Mouse (Mus musculus): ENCODE measurements at regions not wholly inside any gene's neighbourhood (a gene's known extent, or its start where the extent isn't known, plus 50 kb on each side); places are given as distances from the start of the nearest gene placed in this dataset.

GRCm38 (mm10) chr13:28563585-28563984, 306.3 kb downstream of the Gm11361 start:
- Histone ChIP-seq H3K36me3 (ENCODE audit: insufficient read depth, low read length) (no peaks in the 10 kb centered on the region), H3K4me3 (ENCODE audit: low read length) (no peak overlapping the region), H3K4me1 (ENCODE audit: insufficient read depth, low read length) (no peaks in the 10 kb centered on the region), H3K9ac (replicated peaks; ENCODE audit: low read length) (no peak overlapping the region), H3K4me2 (ENCODE audit: low read depth, low read length) (no peak overlapping the region), H3K27ac (no peak overlapping the region), H3K9me3 (ENCODE audit: low read length) (no peaks in the 10 kb centered on the region), H3K27me3 (ENCODE audit: insufficient read depth, low read length) (no peaks in the 10 kb centered on the region)
- no peak for ATAC-seq
- TF ChIP-seq CTCF (IDR thresholded peaks at IDR 0.05; ENCODE audit: low read depth): no peak
- 93% methylated on average over 2 of the region's 2 CpGs for WGBS
- no peak for DNase-seq (ENCODE audit: low spot score)

- H3K9ac ChIP-seq (replicated peaks; ENCODE audit: low read length): no peak overlapping the region
- ATAC-seq (no peak), DNase-seq (ENCODE audit: low spot score) (no peak)
- no peak for TF ChIP-seq CTCF (IDR thresholded peaks at IDR 0.05; ENCODE audit: low read depth)
- H3K4me1 ChIP-seq (ENCODE audit: insufficient read depth, low read length): no peaks in the 10 kb centered on the region
- WGBS: 58% methylated on average over 2 of the region's 2 CpGs
- H3K9me3 ChIP-seq (ENCODE audit: low read length): no peaks in the 10 kb centered on the region
- H3K27me3 ChIP-seq (ENCODE audit: insufficient read depth, low read length): no peaks in the 10 kb centered on the region
- H3K27ac ChIP-seq: no peak overlapping the region
- H3K36me3 ChIP-seq (ENCODE audit: insufficient read depth, low read length): no peaks in the 10 kb centered on the region
- H3K4me2 ChIP-seq (ENCODE audit: low read depth, low read length): no peak overlapping the region
- no peak overlapping the region for H3K4me3 ChIP-seq (ENCODE audit: low read length)
Measured at GRCm38 (mm10) chr13:28560081-28560480, 302.8 kb downstream of the Gm11361 start.

DNA sequence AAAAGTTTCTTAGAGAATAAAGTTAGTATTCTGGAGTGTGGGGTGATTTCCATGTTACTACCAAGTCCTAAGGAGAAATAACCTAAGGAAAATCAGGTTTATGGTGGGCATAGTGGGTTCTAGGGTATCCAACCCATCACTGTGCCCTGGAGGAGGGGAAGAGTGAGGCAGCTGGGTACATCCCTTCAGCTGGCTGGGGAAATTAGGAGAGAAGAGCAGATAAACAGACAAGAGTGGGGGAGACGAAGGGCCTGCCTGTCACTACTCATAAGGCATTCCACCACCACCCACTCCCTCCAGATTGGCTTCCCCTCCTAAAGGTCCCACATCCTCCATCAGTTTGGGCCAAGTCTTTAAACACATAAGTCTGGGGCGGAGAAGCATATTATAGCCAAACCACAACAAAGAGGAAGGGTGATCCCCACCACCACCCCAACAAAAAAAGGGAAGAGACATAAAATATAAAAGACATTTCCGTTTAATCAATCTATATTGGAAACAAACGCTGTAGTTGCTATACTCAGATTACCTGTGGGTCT, 299.8 kb downstream of the Gm11361 start:
- H3K9ac ChIP-seq (replicated peaks; ENCODE audit: low read length): no peak overlapping the region
- no peak overlapping the region for H3K4me3 ChIP-seq (ENCODE audit: low read length)
- no peaks in the 10 kb centered on the region for H3K9me3 ChIP-seq (ENCODE audit: low read length)
- H3K36me3 ChIP-seq (ENCODE audit: insufficient read depth, low read length): no peaks in the 10 kb centered on the region
- H3K27me3 ChIP-seq (ENCODE audit: insufficient read depth, low read length): no peaks in the 10 kb centered on the region
- TF ChIP-seq CTCF (IDR thresholded peaks at IDR 0.05; ENCODE audit: low read depth): no peak
- DNase-seq (ENCODE audit: low spot score): no peak
- WGBS: 85% methylated on average over 4 of the region's 4 CpGs
- no peak overlapping the region for H3K27ac ChIP-seq
- H3K4me1 ChIP-seq (ENCODE audit: insufficient read depth, low read length): peaks cover 15% of the 10 kb centered on the region; the same call in 1 of the 2 replicates
- no peak overlapping the region for H3K4me2 ChIP-seq (ENCODE audit: low read depth, low read length)
- ATAC-seq: no peak

DNA sequence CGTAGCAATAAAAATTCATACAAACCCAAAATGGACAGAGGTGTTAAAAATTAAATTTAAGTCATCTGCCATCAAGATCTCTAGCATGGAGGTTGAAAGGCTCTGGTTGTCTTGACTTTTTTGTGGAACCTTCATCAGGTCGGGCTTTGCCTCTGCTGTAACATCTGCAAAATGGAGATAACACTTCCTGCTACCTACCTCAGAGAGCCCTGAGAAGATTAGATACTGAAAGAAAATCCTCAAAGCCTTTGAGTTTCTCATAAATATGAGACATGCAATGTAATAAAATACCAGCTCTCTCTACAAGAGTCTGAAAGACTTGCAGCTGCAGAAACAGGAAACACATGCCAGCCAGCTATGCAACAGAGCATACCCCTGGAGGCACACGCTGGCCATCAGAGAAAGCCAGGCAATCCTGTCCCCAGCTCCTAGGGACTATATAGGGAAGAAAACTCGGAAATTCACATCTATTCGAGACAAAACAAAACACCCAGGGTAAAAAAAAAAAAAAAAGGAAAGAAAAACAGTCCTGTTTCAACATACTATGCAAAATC, 299.1 kb downstream of the Gm11361 start:
- Histone ChIP-seq H3K27me3 (ENCODE audit: insufficient read depth, low read length) (no peaks in the 10 kb centered on the region), H3K9me3 (ENCODE audit: low read length) (no peaks in the 10 kb centered on the region), H3K4me1 (ENCODE audit: insufficient read depth, low read length) (peaks cover 15% of the 10 kb centered on the region; the same call in 1 of the 2 replicates), H3K27ac (no peak overlapping the region), H3K36me3 (ENCODE audit: insufficient read depth, low read length) (no peaks in the 10 kb centered on the region), H3K4me3 (ENCODE audit: low read length) (no peak overlapping the region), H3K4me2 (ENCODE audit: low read depth, low read length) (no peak overlapping the region), H3K9ac (replicated peaks; ENCODE audit: low read length) (no peak overlapping the region)
- DNase-seq (ENCODE audit: low spot score) (no peak), ATAC-seq (no peak)
- 83% methylated on average over 5 of the region's 5 CpGs for WGBS
- TF ChIP-seq CTCF (IDR thresholded peaks at IDR 0.05; ENCODE audit: low read depth): no peak

DNA sequence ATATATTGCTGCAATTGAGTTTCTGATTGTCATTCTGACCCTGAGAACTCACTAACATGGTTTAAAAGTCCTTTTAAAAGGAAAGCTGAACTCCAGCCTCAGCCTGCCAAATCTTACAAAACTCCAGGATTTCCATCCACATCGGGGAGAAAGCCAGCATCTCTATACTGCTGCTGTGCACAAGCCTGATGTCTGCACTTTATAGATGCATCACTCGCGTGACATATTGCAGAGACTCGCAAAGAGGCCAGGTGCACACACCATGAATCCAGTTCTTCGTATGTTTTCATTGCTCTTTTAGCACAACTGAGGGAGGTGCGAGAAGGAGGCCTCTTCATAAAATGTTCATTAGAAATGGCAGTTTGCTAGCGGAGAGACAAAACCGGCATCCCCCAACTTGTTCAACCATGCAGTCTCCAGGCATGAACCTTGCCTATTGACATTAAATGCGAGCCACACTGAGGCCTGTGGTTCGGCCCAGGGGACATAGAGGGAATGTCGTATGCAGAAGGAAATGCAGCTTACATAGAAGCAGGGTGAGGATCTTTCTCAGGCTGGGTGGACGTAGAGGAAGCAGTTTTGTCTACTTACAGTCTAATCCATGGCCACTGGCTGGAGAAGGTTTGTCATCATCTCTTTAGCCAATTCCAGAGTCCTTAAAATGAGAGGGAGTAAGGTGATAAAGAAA, 297.0 kb downstream of the Gm11361 start:
- WGBS: 62% methylated on average over 12 of the region's 12 CpGs
- peak; percentile 20 for DNase-seq (ENCODE audit: low spot score)
- Histone ChIP-seq H3K9me3 (ENCODE audit: low read length) (no peaks in the 10 kb centered on the region), H3K27me3 (ENCODE audit: insufficient read depth, low read length) (no peaks in the 10 kb centered on the region), H3K9ac (replicated peaks; ENCODE audit: low read length) (peak overlapping the region; percentile 9; the same call in 1 of the 2 replicates), H3K4me1 (ENCODE audit: insufficient read depth, low read length) (peaks cover 15% of the 10 kb centered on the region; the same call in 1 of the 2 replicates), H3K4me3 (ENCODE audit: low read length) (no peak overlapping the region), H3K27ac (peak overlapping the region; percentile 70; the same call in 1 of the 2 replicates), H3K36me3 (ENCODE audit: insufficient read depth, low read length) (no peaks in the 10 kb centered on the region), H3K4me2 (ENCODE audit: low read depth, low read length) (no peak overlapping the region)
- ATAC-seq: no peak
- TF ChIP-seq CTCF (IDR thresholded peaks at IDR 0.05; ENCODE audit: low read depth): no peak

GRCm38 (mm10) chr13:28552974-28553750, 295.8 kb downstream of the Gm11361 start:
- H3K4me3 ChIP-seq (ENCODE audit: low read length): no peak overlapping the region

More at GRCm38 (mm10) chr13:28552974-28553750, 295.8 kb downstream of the Gm11361 start:
- Histone ChIP-seq H3K9me3 (ENCODE audit: low read length) (no peaks in the 10 kb centered on the region), H3K4me2 (ENCODE audit: low read depth, low read length) (no peak overlapping the region), H3K27me3 (ENCODE audit: insufficient read depth, low read length) (no peaks in the 10 kb centered on the region), H3K4me1 (ENCODE audit: insufficient read depth, low read length) (peaks cover 15% of the 10 kb centered on the region; the same call in 1 of the 2 replicates), H3K36me3 (ENCODE audit: insufficient read depth, low read length) (no peaks in the 10 kb centered on the region), H3K27ac (peak overlapping the region; percentile 70), H3K9ac (replicated peaks; ENCODE audit: low read length) (no peak overlapping the region)
- WGBS: 23% methylated on average over 10 of the region's 10 CpGs
- DNase-seq (ENCODE audit: low spot score) (peak; percentile 69), ATAC-seq (peak; percentile 70)
- no peak for TF ChIP-seq CTCF (IDR thresholded peaks at IDR 0.05; ENCODE audit: low read depth)

Measured in hindbrain, postnatal 0 days (tissue).